Mouse (Mus musculus): Measurements from ENCODE around the gene Serinc5. TPM values are rescaled to one million over a fixed set of nuclear protein-coding genes. Genes with fewer than 3 reads are reported as not detected.

Gene Serinc5
- polyA plus RNA-seq, 1 experiment from 2014 or later, result 11.0 TPM

Other genes starting within 250 kb of the Serinc5 start
- gene Ankrd34b, start 185.2 kb upstream of the Serinc5 start, polyA plus RNA-seq (2015; fragmentation: Nextera tagmentation; extraction: Ambion mirVana), result 0.12 and 0.16 TPM in 2 replicates
- gene Fam151b, start 127.1 kb upstream of the Serinc5 start, polyA plus RNA-seq (2015; fragmentation: Nextera tagmentation; extraction: Ambion mirVana), result not detected in 2 replicates
- gene Zfyve16, start 80.2 kb upstream of the Serinc5 start, polyA plus RNA-seq (2015; fragmentation: Nextera tagmentation; extraction: Ambion mirVana), result 7.0 and 7.5 TPM in 2 replicates
- gene Spz1, start 34.9 kb upstream of the Serinc5 start, polyA plus RNA-seq (2015; fragmentation: Nextera tagmentation; extraction: Ambion mirVana), result not detected in 2 replicates
- gene Thbs4, start 183.7 kb downstream of the Serinc5 start, polyA plus RNA-seq (2015; fragmentation: Nextera tagmentation; extraction: Ambion mirVana), result 33.5 and 37.5 TPM in 2 replicates
- gene Mtx3, start 233.7 kb downstream of the Serinc5 start, polyA plus RNA-seq (2015; fragmentation: Nextera tagmentation; extraction: Ambion mirVana), result 3.0 and 3.1 TPM in 2 replicates